Comparison of ENCODE assay signal across 12 mouse cellular contexts in genomic region chr13:63291016-63291415, GRCm38 (mm10).
"Had no signal": no experiment of that assay in that cellular context is flagged by ENCODE, and none has a peak within 500 bp of the region (broad histone marks: within the 10 kb centered on the region; RNA-seq: fewer than 3 reads in every experiment).

No protein-coding gene starts in this region.

- DNase-seq: kidney, adult 8-10 months; kidney, postnatal 36 days; layer of hippocampus, adult 9-11 months; layer of hippocampus, postnatal 36 days; thymus, adult 18-20 months; thymus, postnatal 14 days had no signal

- H3K27ac ChIP-seq: lung, embryonic 15.5 days; macrophage; midbrain, embryonic 15.5 days; neural tube, embryonic 12.5 days had no signal

- H3K27me3 ChIP-seq: limb, embryonic 12.5 days; lung, embryonic 15.5 days; megakaryocyte, embryonic 14.5 days; midbrain, embryonic 15.5 days; neural tube, embryonic 12.5 days had no signal

- H3K9ac ChIP-seq: limb, embryonic 12.5 days; lung, embryonic 15.5 days; midbrain, embryonic 15.5 days; neural tube, embryonic 12.5 days had no signal

- H3K36me3 ChIP-seq: midbrain, embryonic 15.5 days had no signal

- H3K4me3 ChIP-seq: limb, embryonic 12.5 days; lung, embryonic 15.5 days; megakaryocyte, embryonic 14.5 days; midbrain, embryonic 15.5 days; neural tube, embryonic 12.5 days had no signal
